Mouse (Mus musculus) lung, postnatal 0 days (tissue): Measurements from ENCODE around the gene Dbil5. TPM values are rescaled to one million over a fixed set of nuclear protein-coding genes. Genes with fewer than 3 reads are reported as not detected.
A peak's percentile ranks its signal among the peaks of the same experiment; 100 is the strongest.
"Not testable (repeated sequence)": the region's sequence is repeated elsewhere in the genome, so short reads cannot be mapped to it uniquely, and the experiment has no call there.

Experiments used
- ATAC-seq: fragments of 200-750 bp; cut with Nextera tagmentation; 2 replicates; pipeline ENCODE4 v1.8.0; 2017; ENCODE audit warnings: moderate library complexity
- DNase-seq: peaks from one replicate; pipeline ENCODE4 v3.0.0-alpha.2; 2016; ENCODE audit warnings: low spot score
- H3K27ac ChIP-seq: fragments of 300-500 bp; sonication (generic); 2 replicates; pipeline ENCODE4 v1.5.1; 2014; ENCODE audit warnings: antibody characterized with exemption, mild to moderate bottlenecking, low read length, mixed read lengths
- H3K27me3 ChIP-seq: fragments of 300-500 bp; sonication (generic); replicated peaks from 2 replicates; pipeline ENCODE4 v1.6.1; 2014; ENCODE audit warnings: low read length, mixed read lengths; ENCODE audit not compliant: insufficient read depth
- H3K36me3 ChIP-seq: fragments of 300-500 bp; sonication (generic); 2 replicates; pipeline ENCODE4 v1.6.1; 2014; ENCODE audit warnings: low read length, mixed read lengths; ENCODE audit not compliant: insufficient read depth
- H3K4me1 ChIP-seq: fragments of 300-500 bp; sonication (generic); 2 replicates; pipeline ENCODE4 v1.6.1; 2014; ENCODE audit warnings: antibody characterized with exemption, low read depth, low read length, mixed read lengths; ENCODE audit not compliant: insufficient read depth
- H3K4me2 ChIP-seq: fragments of 300-500 bp; sonication (generic); replicated peaks from 2 replicates; pipeline ENCODE4 v1.6.1; 2014; ENCODE audit warnings: low read depth, mild to moderate bottlenecking, low read length, moderate library complexity, mixed read lengths
- H3K4me3 ChIP-seq: fragments of 300-500 bp; sonication (generic); 2 replicates; pipeline ENCODE4 v1.5.1; 2014; ENCODE audit warnings: low read depth, low read length
- H3K9ac ChIP-seq: fragments of 300-500 bp; sonication (generic); replicated peaks from 2 replicates; pipeline ENCODE4 v1.6.1; 2014; ENCODE audit warnings: low read depth, mild to moderate bottlenecking
- H3K9me3 ChIP-seq: fragments of 300-500 bp; sonication (generic); 2 replicates; pipeline ENCODE4 v1.6.1; 2016; ENCODE audit warnings: low read length, mixed read lengths
- CTCF ChIP-seq: IDR thresholded peaks from 2 replicates; pipeline ENCODE4 v1.5.1; 2016; ENCODE audit warnings: antibody characterized with exemption, mild to moderate bottlenecking
- EP300 ChIP-seq: IDR thresholded peaks from 2 replicates; pipeline ENCODE4 v1.6.1; 2016; ENCODE audit warnings: antibody characterized with exemption, mild to moderate bottlenecking, control low read depth
- WGBS: fragments of 180-500 bp; shearing (Covaris S2); extraction: QIAGEN DNeasy Blood & Tissue Kit; methylation state at CpG from one replicate; pipeline ENCODE4 v1.1.7; 2014; 5-methylcytosine and 5-hydroxymethylcytosine counted together
- polyA plus RNA-seq: library from polyadenylated mRNA; unstranded; fragments of >200 nt; fragmentation: Nextera tagmentation; extraction: Ambion mirVana; gene quantifications from 2 replicates; pipeline ENCODE4 v1.2.1, GENCODE M21; 2015

Gene Dbil5
- polyA plus RNA-seq, 1 experiment from 2014 or later, result 0.87 TPM

DNA sequence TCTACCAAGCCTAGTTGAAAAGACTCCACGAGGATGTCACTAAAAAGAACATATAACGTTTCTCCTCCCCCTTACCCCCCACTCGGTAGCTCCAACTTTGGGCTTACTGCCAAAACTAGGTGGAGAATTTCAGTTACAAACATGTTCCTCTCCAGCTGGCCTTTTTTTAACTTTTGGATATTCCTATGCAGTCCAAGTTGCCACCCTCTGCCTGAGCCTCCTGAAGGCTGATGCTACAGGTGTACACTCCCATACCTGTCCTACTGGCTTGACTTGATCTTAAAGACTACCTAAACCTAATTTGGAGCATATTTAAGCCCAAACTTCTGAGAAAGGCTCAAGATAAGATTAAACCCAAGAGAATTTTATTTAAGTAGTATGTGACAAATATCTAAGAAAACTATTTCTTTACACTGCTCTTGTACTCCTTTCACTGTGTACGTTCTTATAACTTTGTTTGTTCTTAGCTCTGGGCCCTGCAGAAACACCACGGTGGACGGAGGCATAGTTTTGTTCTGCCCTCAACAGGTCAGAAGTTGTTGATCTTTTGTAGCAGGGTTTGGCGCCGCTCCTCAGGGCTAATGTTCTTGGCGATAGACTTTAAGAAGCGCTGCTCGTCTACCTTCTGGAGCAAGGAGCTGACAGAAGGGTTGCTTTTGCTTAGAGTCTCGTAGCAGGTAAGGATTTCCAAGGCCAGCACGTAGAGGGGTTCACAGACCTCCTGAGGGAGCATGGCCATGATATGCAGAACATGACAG, 7.0 kb upstream of the Dbil5 start:
- Histone ChIP-seq H3K4me1 (no peaks in the 10 kb centered on the region), H3K27me3 (no peaks in the 10 kb centered on the region), H3K4me2 (no peak overlapping the region), H3K9me3 (no peaks in the 10 kb centered on the region), H3K9ac (no peak overlapping the region), H3K36me3 (peaks cover 20% of the 10 kb centered on the region; the same call in 1 of the 2 replicates), H3K27ac (peak overlapping the region; percentile 38; the same call in 1 of the 2 replicates), H3K4me3 (no peak overlapping the region)
- no peak for TF ChIP-seq CTCF
- TF ChIP-seq EP300, result no peak
- ATAC-seq (peak; percentile 59), DNase-seq (peak; percentile 38)
- WGBS, result 52% methylated on average over 13 of the region's 13 CpGs

DNA sequence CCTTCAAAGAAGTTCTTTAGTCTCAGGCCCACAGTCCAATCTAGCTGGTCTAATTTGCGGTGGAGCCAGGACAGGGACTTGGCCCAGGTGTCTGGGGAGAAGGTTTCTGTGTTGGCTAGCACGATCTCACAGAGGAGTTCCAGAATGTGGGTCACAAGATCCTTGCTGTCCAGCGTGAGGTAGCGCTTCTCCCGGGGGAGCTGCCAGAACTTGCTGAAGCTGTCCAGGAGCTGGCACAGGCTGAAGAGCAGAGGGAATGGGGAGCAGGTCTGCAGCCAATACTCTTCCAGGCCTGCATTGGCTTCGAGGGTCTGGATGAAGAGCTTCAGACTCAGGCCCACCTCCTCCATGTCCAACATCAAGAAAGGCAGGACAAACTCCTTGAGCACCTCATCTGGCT, 5.8 kb upstream of the Dbil5 start:
- 81% methylated on average over 1 of the region's 6 CpGs for WGBS
- DNase-seq, H3K9ac ChIP-seq, H3K27me3 ChIP-seq, ATAC-seq, H3K9me3 ChIP-seq, H3K4me2 ChIP-seq, H3K4me1 ChIP-seq, H3K27ac ChIP-seq, H3K4me3 ChIP-seq: not testable (repeated sequence)
- H3K36me3 ChIP-seq, result peaks cover 20% of the 10 kb centered on the region; the same call in 1 of the 2 replicates

DNA sequence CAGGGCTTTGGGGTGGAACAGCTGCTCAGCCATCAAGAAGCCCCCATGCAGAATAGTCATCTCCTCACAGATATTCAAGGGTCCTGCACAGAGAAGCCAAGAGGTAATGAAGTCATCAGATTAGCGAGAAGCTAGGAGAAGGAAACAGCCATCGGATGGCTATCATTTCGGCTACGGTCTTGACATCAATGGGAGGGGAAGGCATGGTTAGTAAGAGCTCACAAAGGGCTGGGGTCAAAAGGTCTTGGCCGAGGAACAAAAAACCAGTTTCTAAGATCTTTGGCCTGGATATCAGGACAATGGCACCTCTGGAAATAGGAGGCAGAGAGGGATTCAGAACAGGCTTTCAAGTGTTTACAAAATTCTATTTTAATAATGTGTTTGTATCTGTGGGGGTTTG, 3.6 kb upstream of the Dbil5 start:
- 89% methylated on average over 5 of the region's 5 CpGs for WGBS
- TF ChIP-seq EP300, result no peak
- TF ChIP-seq CTCF, result no peak
- H3K36me3 ChIP-seq, result peaks cover 6% of the 10 kb centered on the region; the same call in 1 of the 2 replicates
- no peak for DNase-seq
- no peak overlapping the region for H3K9ac ChIP-seq
- H3K4me3 ChIP-seq, result no peak overlapping the region
- no peak overlapping the region for H3K4me2 ChIP-seq
- H3K27ac ChIP-seq, result no peak overlapping the region
- no peaks in the 10 kb centered on the region for H3K9me3 ChIP-seq
- H3K4me1 ChIP-seq, result no peaks in the 10 kb centered on the region
- no peak for ATAC-seq
- no peaks in the 10 kb centered on the region for H3K27me3 ChIP-seq

DNA sequence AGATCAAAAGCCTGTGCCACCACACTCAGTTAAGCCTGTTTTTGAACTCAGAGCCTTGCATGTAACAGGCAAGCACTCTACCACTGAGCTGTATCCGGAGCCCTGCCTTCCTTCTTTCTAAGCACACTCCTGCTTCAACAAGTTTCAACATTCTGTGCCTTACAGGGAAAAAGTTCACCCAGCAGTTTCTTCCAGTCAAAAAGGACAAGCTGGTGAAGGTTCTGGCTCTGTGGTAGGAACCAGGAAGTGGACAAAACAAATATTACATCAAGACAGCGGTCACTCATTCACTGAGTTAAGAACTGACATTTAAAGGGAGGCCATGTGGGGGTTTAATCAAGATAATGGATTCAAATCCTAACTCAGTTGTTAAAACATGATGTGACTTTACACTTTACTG, 2.4 kb upstream of the Dbil5 start:
- Histone ChIP-seq H3K27me3 (no peaks in the 10 kb centered on the region), H3K27ac (no peak overlapping the region), H3K4me2 (no peak overlapping the region), H3K4me1 (no peaks in the 10 kb centered on the region), H3K36me3 (peaks cover 6% of the 10 kb centered on the region; the same call in 1 of the 2 replicates), H3K9ac (no peak overlapping the region), H3K4me3 (no peak overlapping the region), H3K9me3 (no peaks in the 10 kb centered on the region)
- TF ChIP-seq CTCF (no peak), EP300 (no peak)
- WGBS, result 50% methylated on average over 2 of the region's 2 CpGs
- ATAC-seq (no peak), DNase-seq (peak; percentile 61)

DNA sequence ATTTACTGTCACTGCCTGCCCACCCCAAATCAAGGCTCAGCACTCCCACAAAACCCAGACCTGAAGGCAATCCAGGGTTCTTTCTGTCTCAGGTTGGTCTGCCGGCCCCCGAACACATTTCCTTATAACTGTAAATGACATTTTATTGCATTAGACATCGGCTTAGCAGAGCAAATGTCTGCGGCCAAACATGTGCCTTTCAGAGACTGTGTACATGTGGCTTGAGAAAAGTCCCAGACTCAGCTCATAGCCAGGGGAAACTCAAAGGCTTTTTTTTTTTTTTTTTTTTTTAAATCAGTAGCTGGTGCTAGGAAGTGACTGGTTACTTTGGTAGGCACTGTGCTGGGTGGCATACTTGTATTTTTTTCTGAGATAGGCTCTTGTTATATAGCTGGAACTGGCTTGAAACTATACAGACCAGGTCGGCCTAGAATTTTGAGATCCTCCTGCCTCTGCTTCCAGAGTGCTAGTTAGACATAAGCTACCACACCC, 1.3 kb upstream of the Dbil5 start:
- H3K27ac ChIP-seq, result peak overlapping the region; percentile 96
- H3K4me3 ChIP-seq, result no peak overlapping the region
- H3K9ac ChIP-seq, result no peak overlapping the region
- peaks cover 6% of the 10 kb centered on the region; the same call in 1 of the 2 replicates for H3K36me3 ChIP-seq
- no peak overlapping the region for H3K4me2 ChIP-seq
- 92% methylated on average over 5 of the region's 5 CpGs for WGBS
- H3K9me3 ChIP-seq, result no peaks in the 10 kb centered on the region
- TF ChIP-seq CTCF (no peak), EP300 (no peak)
- ATAC-seq (no peak), DNase-seq (no peak)
- H3K4me1 ChIP-seq, result no peaks in the 10 kb centered on the region
- no peaks in the 10 kb centered on the region for H3K27me3 ChIP-seq

DNA sequence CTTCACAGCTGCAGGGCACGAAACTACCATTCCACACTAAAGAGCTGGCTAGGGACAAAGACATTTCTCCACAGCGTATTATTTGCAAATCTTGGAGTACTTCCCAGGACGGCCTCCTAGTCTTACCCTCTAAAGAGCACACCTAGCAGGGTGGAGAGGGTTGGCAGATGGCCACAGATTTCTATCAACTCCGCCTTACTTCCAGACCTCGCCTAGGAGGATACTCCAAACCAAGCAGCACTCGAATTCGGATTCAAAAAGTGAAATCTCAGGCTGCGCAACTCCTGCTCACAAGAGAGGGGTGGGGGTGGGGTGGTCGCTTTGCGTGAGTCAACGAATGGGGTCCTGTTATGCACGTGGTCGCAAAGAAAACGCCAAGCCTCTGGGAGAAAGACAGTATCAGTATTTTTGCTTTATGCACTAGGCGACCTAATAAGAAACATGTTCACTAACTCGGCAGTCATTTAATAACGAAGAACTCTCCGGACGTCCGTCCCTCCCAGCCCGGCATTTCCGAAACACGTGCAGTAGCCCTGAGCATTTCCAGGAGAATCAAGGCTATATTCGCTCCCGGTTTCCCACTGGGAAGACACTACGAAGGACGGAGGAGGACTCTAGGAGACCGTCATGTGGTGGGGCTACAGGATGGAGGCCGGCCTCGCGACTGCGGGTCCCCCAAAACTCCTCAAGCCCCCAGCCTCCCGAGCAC, 573 bp upstream of the Dbil5 start:
- H3K36me3 ChIP-seq, result peaks cover 9% of the 10 kb centered on the region; the same call in 1 of the 2 replicates
- DNase-seq, result peak; percentile 94
- WGBS, result 2% methylated on average over 33 of the region's 33 CpGs

More for the DNA sequence above, 573 bp upstream of the Dbil5 start:
- Histone ChIP-seq H3K27me3 (no peaks in the 10 kb centered on the region), H3K9me3 (no peaks in the 10 kb centered on the region), H3K4me3 (peak overlapping the region; percentile 79), H3K9ac (peak overlapping the region; percentile 77), H3K27ac (peak overlapping the region; percentile 96), H3K4me1 (no peaks in the 10 kb centered on the region), H3K4me2 (peak overlapping the region; percentile 91)
- peak; percentile 81 for ATAC-seq
- TF ChIP-seq EP300 (peak; percentile 66), CTCF (no peak)
